Mouse (Mus musculus) ZHBTc4 (cell line): Measurements from ENCODE around the gene Best1.
"Not testable (repeated sequence)": the region's sequence is repeated elsewhere in the genome, so short reads cannot be mapped to it uniquely, and the experiment has no call there.

Experiments
- DNase-seq: peaks from one replicate; pipeline ENCODE4 v3.0.0-alpha.2; 2011; ENCODE audit warnings: low read depth, low spot score

Gene Best1

GRCm38 (mm10) chr19:9991304-9991703 lies 10.1 kb downstream of the Best1 start:
- peak; percentile 85 for DNase-seq

- DNase-seq = no peak
These were observed 11.6 kb downstream of the Best1 start for GRCm38 (mm10) chr19:9989884-9990256.

GRCm38 (mm10) chr19:9989171-9989883 lies 12.1 kb downstream of the Best1 start:
- DNase-seq = peak; percentile 51

GRCm38 (mm10) chr19:9987593-9987992 lies 13.8 kb downstream of the Best1 start:
- DNase-seq = no peak

GRCm38 (mm10) chr19:9987192-9987591 lies 14.2 kb downstream of the Best1 start:
- DNase-seq = no peak

- DNase-seq = no peak
These were observed 15.5 kb downstream of the Best1 start for GRCm38 (mm10) chr19:9985900-9986421.

GRCm38 (mm10) chr19:9985190-9985899 lies 16.1 kb downstream of the Best1 start:
- no peak for DNase-seq

- DNase-seq = no peak
These were observed 17.1 kb downstream of the Best1 start for GRCm38 (mm10) chr19:9984111-9985055.

GRCm38 (mm10) chr19:9982852-9983542 lies 18.4 kb downstream of the Best1 start:
- peak; percentile 75 for DNase-seq

GRCm38 (mm10) chr19:9982151-9982851 lies 19.1 kb downstream of the Best1 start:
- peak; percentile 99 for DNase-seq

- DNase-seq = no peak
These were observed 19.8 kb downstream of the Best1 start for GRCm38 (mm10) chr19:9981621-9982020.

GRCm38 (mm10) chr19:9980258-9980657 lies 21.2 kb downstream of the Best1 start, which contains the start of gene Fth1:
Fth1 (plus strand) TSS chr19:9980598.
- DNase-seq = no peak

GRCm38 (mm10) chr19:9979156-9979555 lies 22.3 kb downstream of the Best1 start:
- no peak for DNase-seq

GRCm38 (mm10) chr19:9978431-9978951 lies 22.9 kb downstream of the Best1 start:
- DNase-seq = peak; percentile 84

- no peak for DNase-seq
These were observed 24.3 kb downstream of the Best1 start for GRCm38 (mm10) chr19:9977085-9977484.

GRCm38 (mm10) chr19:9974853-9975252 lies 26.6 kb downstream of the Best1 start:
- DNase-seq = not testable (repeated sequence)

- no peak for DNase-seq
These were observed 33.2 kb downstream of the Best1 start for GRCm38 (mm10) chr19:9968081-9968787.

- DNase-seq = no peak
These were observed 35.2 kb downstream of the Best1 start for GRCm38 (mm10) chr19:9966096-9966867.
